In genomic region chr17:31276922-31277918, GRCm38 (mm10) we compare ENCODE assay signal across 8 mouse cellular contexts. TPM values are rescaled to one million over a fixed set of nuclear protein-coding genes. Genes with fewer than 3 reads are reported as not detected.
DNase-seq lines count a peak whose midpoint lies in the region; ATAC-seq and TF ChIP-seq lines count a peak whose summit lies in the region.

Rsph1 (minus strand) TSS chr17:31277383.

- no peak for TF ChIP-seq CTCF in liver, embryonic 14.5 days (IDR thresholded peaks at IDR 0.05; ENCODE audit: low read depth)

- peak; percentile 90 for ATAC-seq in forebrain, embryonic 15.5 days (replicated peaks)
- peak; percentile 45; the same call in 1 of the 2 replicates for ATAC-seq in liver, embryonic 14.5 days (ENCODE audit: insufficient read depth)

- no peak within 1 kb of the TSS for H3K27ac ChIP-seq in forebrain, embryonic 15.5 days (replicated peaks)
- no peak within 1 kb of the TSS for H3K27ac ChIP-seq in liver, embryonic 14.5 days

- no peaks in the 10 kb centered on the region for H3K27me3 ChIP-seq in forebrain, embryonic 15.5 days
- H3K27me3 ChIP-seq in liver, embryonic 14.5 days (ENCODE audit: control insufficient read depth, insufficient read depth, low read length): no peaks in the 10 kb centered on the region
- no peaks in the 10 kb centered on the region for H3K27me3 ChIP-seq in splenic B cell, adult 2 months (ENCODE audit: control insufficient read depth, insufficient read depth, low read length, poor library complexity, severe bottlenecking)

- 9% methylated on average over 44 of the region's 44 CpGs for WGBS in forebrain, embryonic 15.5 days
- WGBS in liver, embryonic 14.5 days (ENCODE audit: insufficient replicate concordance): 10% methylated on average over 44 of the region's 44 CpGs

- H3K4me3 ChIP-seq in forebrain, embryonic 15.5 days: peak within 1 kb of the TSS; percentile 44
- peak within 1 kb of the TSS; percentile 34 to 37 for H3K4me3 ChIP-seq in liver, embryonic 14.5 days (ENCODE audit: insufficient read depth in 1 of 2, low read depth in 2 of 2, low read length in 2 of 2)

- intact Hi-C loops in heart, postnatal 10 days (cut with DNase I): loop anchor here (2.0 kb wide), 1 partner anchor 20 kb away; no protein-coding TSS in a partner anchor

- H3K4me1 ChIP-seq in forebrain, embryonic 15.5 days: peaks cover 15% of the 10 kb centered on the region
- no peaks in the 10 kb centered on the region; a peak in 1 of 4 replicates for H3K4me1 ChIP-seq in liver, embryonic 14.5 days (replicated peaks; ENCODE audit: control insufficient read depth in 2 of 2, insufficient read depth in 2 of 2, low read length in 1 of 2)

- H3K4me2 ChIP-seq in forebrain, embryonic 15.5 days (replicated peaks): peak within 1 kb of the TSS; percentile 93
- peak within 1 kb of the TSS; percentile 58 for H3K4me2 ChIP-seq in liver, embryonic 14.5 days (ENCODE audit: low read depth)

- TF ChIP-seq EP300 in liver, embryonic 14.5 days (IDR thresholded peaks at IDR 0.05; ENCODE audit: low read depth): no peak

- peak within 1 kb of the TSS; percentile 29 for H3K9ac ChIP-seq in forebrain, embryonic 15.5 days (replicated peaks)
- H3K9ac ChIP-seq in liver, embryonic 14.5 days (replicated peaks): no peak within 1 kb of the TSS

- no peaks in the 10 kb centered on the region for H3K9me3 ChIP-seq in forebrain, embryonic 15.5 days
- no peaks in the 10 kb centered on the region for H3K9me3 ChIP-seq in liver, embryonic 14.5 days (ENCODE audit: control insufficient read depth, low read length)

- H3K36me3 ChIP-seq in forebrain, embryonic 15.5 days: no peaks in the 10 kb centered on the region
- no peaks in the 10 kb centered on the region for H3K36me3 ChIP-seq in liver, embryonic 14.5 days (replicated peaks; ENCODE audit: control insufficient read depth, insufficient read depth, low read depth)
- H3K36me3 ChIP-seq in splenic B cell, adult 2 months (ENCODE audit: control insufficient read depth, insufficient read depth, low read length, poor library complexity, severe bottlenecking): no peaks in the 10 kb centered on the region

- DNase-seq in CD8-positive naive resting alpha-beta T cell, adult 2 months (ENCODE audit: low read depth in 2 of 2, low spot score in 2 of 2): peak; percentile 91 to 98
- DNase-seq in cerebellum, adult 18-20 months: peak; percentile 90 to 92
- peak; percentile 100 for DNase-seq in heart, postnatal 10 days
- DNase-seq in kidney, postnatal 4 days: peak; percentile 99 to 100
- DNase-seq in liver, embryonic 14.5 days (ENCODE audit: low read depth in 3 of 3, low spot score in 3 of 3): no peak
- DNase-seq in natural killer cell, adult 2 months (ENCODE audit: low spot score in 2 of 2): peak; percentile 92
- DNase-seq in splenic B cell, adult 2 months (ENCODE audit: low read depth, low spot score): peak; percentile 85

RNA-seq across cellular contexts. Expression of gene Rsph1, which starts in this region (rescaled TPM):
- polyA plus RNA-seq in forebrain, embryonic 15.5 days (2015; fragmentation: Nextera tagmentation; extraction: Ambion mirVana): 4.0 and 6.7 TPM in 2 replicates
- total RNA-seq in heart, postnatal 10 days (2021): 1 to 10 TPM; 1.2 to 1.7 TPM
- polyA plus RNA-seq in liver, embryonic 14.5 days (2012; rRNA removed): 0.04 and 0.08 TPM in 2 replicates
- polyA plus RNA-seq in liver, embryonic 14.5 days (2014; fragmentation: Nextera tagmentation; extraction: Ambion mirVana): 0.14 and 0.22 TPM in 2 replicates

Comparison
In these comparisons a context has a peak if more than half of its experiments do, and no peak if none do; other contexts are left out.
1. Peak in ATAC-seq, H3K4me3 ChIP-seq and H3K4me2 ChIP-seq in liver, embryonic 14.5 days; RNA of the gene not detected or under 1 TPM.
2. DNase-seq: peak in CD8-positive naive resting alpha-beta T cell, adult 2 months (2 of 2), cerebellum, adult 18-20 months (2 of 2), heart, postnatal 10 days (2 of 2), kidney, postnatal 4 days (2 of 2), natural killer cell, adult 2 months (2 of 2) and splenic B cell, adult 2 months (single experiment); none in liver, embryonic 14.5 days (0 of 3).